Mouse (Mus musculus) bone marrow macrophage, adult 2 months (primary cell): ENCODE data around the gene Ctnna2.

Source experiments
- CTCF ChIP-seq: IDR thresholded peaks from 2 replicates; pipeline ENCODE4 v1.5.1; 2012; ENCODE audit warnings: low read depth, mild to moderate bottlenecking, low read length, moderate library complexity
- POLR2A ChIP-seq: IDR thresholded peaks from 2 replicates; pipeline ENCODE4 v1.6.1; 2012; ENCODE audit warnings: mild to moderate bottlenecking, low read depth, low read length, borderline replicate concordance

- TF ChIP-seq CTCF (no peak), POLR2A (no peak)
Measured at GRCm38 (mm10) chr6:77970545-77971242, 8.8 kb downstream of the Ctnna2 start.
